Mouse (Mus musculus) testis, adult 2 months (tissue): ENCODE measurements around the gene Strip1.

Experiments used
- CTCF ChIP-seq: fragments of 200-500 bp; IDR thresholded peaks from 2 replicates; pipeline ENCODE4 v1.5.1; 2012; ENCODE audit warnings: low read depth, mild to moderate bottlenecking, inconsistent platforms, low read length, moderate library complexity; ENCODE audit not compliant: control insufficient read depth, insufficient read depth, insufficient replicate concordance
- POLR2A ChIP-seq: fragments of 200-500 bp; IDR thresholded peaks from 2 replicates; pipeline ENCODE4 v1.6.1; 2012; ENCODE audit warnings: low read depth, mild to moderate bottlenecking, inconsistent platforms, low read length, moderate library complexity; ENCODE audit not compliant: control insufficient read depth

GRCm38 (mm10) chr3:107622537-107622936, 9.0 kb downstream of the Strip1 start:
- TF ChIP-seq POLR2A (no peak), CTCF (no peak)
